Mouse (Mus musculus): Measurements from ENCODE around the gene Tnfsf4.
A peak's percentile ranks its signal among the peaks of the same experiment; 100 is the strongest.

Gene Tnfsf4

GRCm38 (mm10) chr1:161452250-161452649 is 57.0 kb downstream of the Tnfsf4 start:
- no peak for DNase-seq (ENCODE audit: low read depth, low spot score)

DNA sequence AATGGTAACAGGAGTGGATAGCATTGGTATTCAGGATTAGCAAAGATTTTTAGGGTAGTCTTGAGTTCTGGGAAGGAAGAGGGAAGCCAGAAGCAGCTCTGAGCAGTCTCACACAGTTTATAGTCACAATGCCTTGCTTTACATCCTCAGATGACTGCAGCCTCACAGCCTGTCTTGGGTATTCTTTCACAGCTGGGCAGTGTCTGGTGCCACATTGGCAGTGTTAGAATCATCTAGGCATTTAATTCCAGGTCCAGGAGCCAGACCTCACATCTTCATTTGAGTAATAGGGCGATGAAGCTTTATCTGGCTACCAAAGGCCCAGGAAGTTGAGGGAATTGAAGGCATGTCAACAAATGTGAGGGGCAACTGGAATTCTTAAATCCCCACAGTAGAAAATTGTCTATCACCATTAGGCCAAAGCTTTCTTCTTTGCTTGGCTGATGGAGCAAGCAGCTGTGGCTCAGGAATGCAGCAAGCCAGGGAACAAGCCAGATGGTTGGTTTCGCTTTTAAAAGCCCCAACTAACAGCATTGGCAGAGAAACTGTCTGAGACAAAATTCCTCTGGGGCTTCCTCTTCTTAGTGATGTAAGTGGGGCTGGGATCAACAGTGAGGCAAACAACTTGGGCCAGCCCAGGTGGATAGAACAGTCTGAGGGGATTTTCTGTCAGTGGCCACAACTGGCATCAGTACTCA is 68.3 kb downstream of the Tnfsf4 start:
- peak; percentile 58 for DNase-seq (ENCODE audit: low read depth, low spot score)

Measured in mesoderm, embryonic 11.5 days (tissue).